Mouse (Mus musculus): ENCODE measurements at regions not wholly inside any gene's neighbourhood (a gene's known extent, or its start where the extent isn't known, plus 50 kb on each side); places are given as distances from the start of the nearest gene placed in this dataset.
"Not testable (repeated sequence)": the region's sequence is repeated elsewhere in the genome, so short reads cannot be mapped to it uniquely, and the experiment has no call there.

GRCm38 (mm10) chr13:70233896-70234799 lies 403.3 kb downstream of the Ice1 start:
- H3K4me2 ChIP-seq (ENCODE audit: low read length), result peak overlapping the region; percentile 27; the same call in 1 of the 2 replicates
- no peaks in the 10 kb centered on the region for H3K27me3 ChIP-seq (ENCODE audit: control insufficient read depth, insufficient read depth, low read length)
- 25% methylated on average over 22 of the region's 22 CpGs for WGBS
- no peak overlapping the region for H3K9ac ChIP-seq (replicated peaks; ENCODE audit: low read length)
- H3K4me3 ChIP-seq (replicated peaks; ENCODE audit: low read depth, low read length), result no peak overlapping the region
- ATAC-seq (ENCODE audit: low FRiP score, low TSS enrichment), result peak; percentile 81
- H3K9me3 ChIP-seq (ENCODE audit: control insufficient read depth, low read length), result no peaks in the 10 kb centered on the region
- H3K36me3 ChIP-seq (ENCODE audit: control insufficient read depth, insufficient read depth, low read length), result no peaks in the 10 kb centered on the region
- DNase-seq, result peak; percentile 89
- no peak overlapping the region for H3K27ac ChIP-seq (replicated peaks; ENCODE audit: low read depth, low read length)
- 0 out of 2 replicates have a peak, but pooled peaks cover 7% of the 10 kb centered on the region for H3K4me1 ChIP-seq (ENCODE audit: control insufficient read depth, insufficient read depth, low read length)

DNA sequence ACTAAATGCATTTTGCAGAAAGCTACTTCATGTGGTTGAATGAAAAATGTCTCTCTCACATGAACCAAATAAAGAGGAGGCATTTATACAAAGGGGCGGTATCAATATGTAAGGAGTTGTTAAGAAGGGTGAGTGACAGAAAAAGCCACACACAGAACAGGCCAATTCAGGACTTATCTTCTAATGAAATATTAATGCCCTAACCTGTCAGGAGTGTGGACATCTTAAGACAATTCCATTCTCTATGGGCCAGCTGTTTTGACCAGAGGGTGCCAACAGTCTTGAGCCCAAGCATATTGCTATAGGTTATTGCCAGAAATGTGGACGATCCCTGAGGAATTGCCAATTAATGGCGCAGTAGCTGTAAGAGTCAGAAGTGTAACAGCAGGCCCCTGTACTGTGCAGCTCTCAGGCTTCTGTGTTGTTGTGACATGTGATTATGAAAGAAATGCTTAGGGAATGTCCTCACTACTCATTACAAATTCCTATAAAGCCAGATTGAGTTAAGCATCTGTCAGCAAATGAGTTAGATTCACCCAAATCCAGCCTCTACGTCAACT lies 393.8 kb downstream of the Ice1 start:
- no peak for ATAC-seq (ENCODE audit: low FRiP score, low TSS enrichment)

GRCm38 (mm10) chr13:70260003-70260496 lies 377.4 kb downstream of the Ice1 start:
- Histone ChIP-seq H3K4me2 (ENCODE audit: low read length) (peak overlapping the region; percentile 22), H3K4me3 (replicated peaks; ENCODE audit: low read depth, low read length) (no peak overlapping the region), H3K36me3 (ENCODE audit: control insufficient read depth, insufficient read depth, low read length) (no peaks in the 10 kb centered on the region), H3K9me3 (ENCODE audit: control insufficient read depth, low read length) (no peaks in the 10 kb centered on the region), H3K27me3 (ENCODE audit: control insufficient read depth, insufficient read depth, low read length) (no peaks in the 10 kb centered on the region), H3K4me1 (ENCODE audit: control insufficient read depth, insufficient read depth, low read length) (peaks cover 13% of the 10 kb centered on the region), H3K9ac (replicated peaks; ENCODE audit: low read length) (no peak overlapping the region), H3K27ac (replicated peaks; ENCODE audit: low read depth, low read length) (peak overlapping the region; percentile 4; the same call in 1 of the 2 replicates)
- ATAC-seq (ENCODE audit: low FRiP score, low TSS enrichment) (peak; percentile 55), DNase-seq (peak; percentile 82)
- WGBS, result 17% methylated on average over 12 of the region's 12 CpGs

More for the DNA sequence above, 393.8 kb downstream of the Ice1 start:
- H3K4me3 ChIP-seq (replicated peaks; ENCODE audit: low read depth, low read length), result no peak overlapping the region
- WGBS, result 63% methylated on average over 4 of the region's 4 CpGs
- DNase-seq, result peak; percentile 26
- no peaks in the 10 kb centered on the region for H3K27me3 ChIP-seq (ENCODE audit: control insufficient read depth, insufficient read depth, low read length)
- no peak overlapping the region for H3K27ac ChIP-seq (replicated peaks; ENCODE audit: low read depth, low read length)
- no peaks in the 10 kb centered on the region for H3K4me1 ChIP-seq (ENCODE audit: control insufficient read depth, insufficient read depth, low read length)
- no peaks in the 10 kb centered on the region for H3K36me3 ChIP-seq (ENCODE audit: control insufficient read depth, insufficient read depth, low read length)
- no peaks in the 10 kb centered on the region for H3K9me3 ChIP-seq (ENCODE audit: control insufficient read depth, low read length)
- no peak overlapping the region for H3K9ac ChIP-seq (replicated peaks; ENCODE audit: low read length)
- no peak overlapping the region for H3K4me2 ChIP-seq (ENCODE audit: low read length)

DNA sequence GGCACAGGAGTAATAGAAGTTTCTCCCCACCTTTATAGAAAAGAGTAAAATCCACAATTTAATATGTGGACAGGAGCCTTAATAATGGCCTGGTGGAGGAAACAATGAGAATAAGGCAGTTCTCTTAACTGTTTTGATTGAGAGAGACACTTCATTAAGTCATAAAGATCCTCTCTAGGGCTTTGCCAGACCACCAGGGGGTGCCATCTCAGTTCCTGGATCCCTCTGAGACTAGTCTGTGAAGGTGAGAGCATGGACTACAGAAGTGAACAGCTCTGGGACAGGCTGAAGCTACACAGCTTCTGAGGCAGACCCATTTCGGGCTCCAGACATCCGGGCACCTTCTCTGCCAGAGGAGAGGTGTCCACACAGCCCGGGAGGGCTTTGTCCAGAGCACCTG lies 373.8 kb downstream of the Ice1 start:
- no peaks in the 10 kb centered on the region for H3K27me3 ChIP-seq (ENCODE audit: control insufficient read depth, insufficient read depth, low read length)
- 85% methylated on average over 3 of the region's 3 CpGs for WGBS
- no peak overlapping the region for H3K4me3 ChIP-seq (replicated peaks; ENCODE audit: low read depth, low read length)
- no peak overlapping the region for H3K27ac ChIP-seq (replicated peaks; ENCODE audit: low read depth, low read length)
- peaks cover 13% of the 10 kb centered on the region for H3K4me1 ChIP-seq (ENCODE audit: control insufficient read depth, insufficient read depth, low read length)
- H3K36me3 ChIP-seq (ENCODE audit: control insufficient read depth, insufficient read depth, low read length), result no peaks in the 10 kb centered on the region
- ATAC-seq (ENCODE audit: low FRiP score, low TSS enrichment), result no peak
- H3K9ac ChIP-seq (replicated peaks; ENCODE audit: low read length), result no peak overlapping the region
- no peak for DNase-seq
- H3K9me3 ChIP-seq (ENCODE audit: control insufficient read depth, low read length), result no peaks in the 10 kb centered on the region
- no peak overlapping the region for H3K4me2 ChIP-seq (ENCODE audit: low read length)

DNA sequence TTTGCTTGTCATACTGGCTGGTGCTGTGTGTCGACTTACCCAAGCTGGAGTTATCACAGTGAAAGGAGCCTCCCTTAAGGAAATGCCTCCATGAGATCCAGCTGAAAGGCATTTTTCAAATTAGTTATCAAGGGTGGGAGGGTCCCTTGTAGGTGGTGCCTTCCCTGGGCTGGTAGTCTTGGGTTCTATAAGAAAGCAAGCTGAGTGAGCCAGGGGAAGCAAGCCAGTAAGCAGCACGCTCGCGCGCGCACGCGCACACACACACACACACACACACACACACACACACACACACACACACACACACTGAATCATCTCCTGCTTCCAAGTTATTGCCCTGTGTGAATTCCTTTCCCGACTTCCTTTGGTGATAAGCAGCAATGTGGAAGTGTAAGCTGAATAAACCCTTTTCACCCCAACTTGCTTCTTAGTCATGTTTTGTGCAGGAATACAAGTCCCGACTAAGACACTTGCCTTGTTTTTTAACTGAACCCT lies 360.5 kb downstream of the Ice1 start:
- not testable (repeated sequence) for H3K27ac ChIP-seq (replicated peaks; ENCODE audit: low read depth, low read length); H3K4me2 ChIP-seq (ENCODE audit: low read length); H3K36me3 ChIP-seq (ENCODE audit: control insufficient read depth, insufficient read depth, low read length); H3K9ac ChIP-seq (replicated peaks; ENCODE audit: low read length); H3K4me1 ChIP-seq (ENCODE audit: control insufficient read depth, insufficient read depth, low read length); H3K9me3 ChIP-seq (ENCODE audit: control insufficient read depth, low read length); H3K4me3 ChIP-seq (replicated peaks; ENCODE audit: low read depth, low read length); ATAC-seq (ENCODE audit: low FRiP score, low TSS enrichment); H3K27me3 ChIP-seq (ENCODE audit: control insufficient read depth, insufficient read depth, low read length); DNase-seq
- WGBS, result 89% methylated on average over 10 of the region's 10 CpGs

- WGBS, result 79% methylated on average over 13 of the region's 13 CpGs
- peak; percentile 24 for DNase-seq
- 0 out of 2 replicates have a peak overlapping the region, but pooled peaks have one; percentile 8 for H3K27ac ChIP-seq (replicated peaks; ENCODE audit: low read depth, low read length)
- H3K4me3 ChIP-seq (replicated peaks; ENCODE audit: low read depth, low read length), result no peak overlapping the region
- H3K4me1 ChIP-seq (ENCODE audit: control insufficient read depth, insufficient read depth, low read length), result peaks cover 5% of the 10 kb centered on the region
- no peaks in the 10 kb centered on the region for H3K27me3 ChIP-seq (ENCODE audit: control insufficient read depth, insufficient read depth, low read length)
- no peak overlapping the region for H3K9ac ChIP-seq (replicated peaks; ENCODE audit: low read length)
- H3K9me3 ChIP-seq (ENCODE audit: control insufficient read depth, low read length), result no peaks in the 10 kb centered on the region
- no peak for ATAC-seq (ENCODE audit: low FRiP score, low TSS enrichment)
- H3K4me2 ChIP-seq (ENCODE audit: low read length), result no peak overlapping the region
- H3K36me3 ChIP-seq (ENCODE audit: control insufficient read depth, insufficient read depth, low read length), result no peaks in the 10 kb centered on the region
These were observed 359.5 kb downstream of the Ice1 start for GRCm38 (mm10) chr13:70277667-70278591.

DNA sequence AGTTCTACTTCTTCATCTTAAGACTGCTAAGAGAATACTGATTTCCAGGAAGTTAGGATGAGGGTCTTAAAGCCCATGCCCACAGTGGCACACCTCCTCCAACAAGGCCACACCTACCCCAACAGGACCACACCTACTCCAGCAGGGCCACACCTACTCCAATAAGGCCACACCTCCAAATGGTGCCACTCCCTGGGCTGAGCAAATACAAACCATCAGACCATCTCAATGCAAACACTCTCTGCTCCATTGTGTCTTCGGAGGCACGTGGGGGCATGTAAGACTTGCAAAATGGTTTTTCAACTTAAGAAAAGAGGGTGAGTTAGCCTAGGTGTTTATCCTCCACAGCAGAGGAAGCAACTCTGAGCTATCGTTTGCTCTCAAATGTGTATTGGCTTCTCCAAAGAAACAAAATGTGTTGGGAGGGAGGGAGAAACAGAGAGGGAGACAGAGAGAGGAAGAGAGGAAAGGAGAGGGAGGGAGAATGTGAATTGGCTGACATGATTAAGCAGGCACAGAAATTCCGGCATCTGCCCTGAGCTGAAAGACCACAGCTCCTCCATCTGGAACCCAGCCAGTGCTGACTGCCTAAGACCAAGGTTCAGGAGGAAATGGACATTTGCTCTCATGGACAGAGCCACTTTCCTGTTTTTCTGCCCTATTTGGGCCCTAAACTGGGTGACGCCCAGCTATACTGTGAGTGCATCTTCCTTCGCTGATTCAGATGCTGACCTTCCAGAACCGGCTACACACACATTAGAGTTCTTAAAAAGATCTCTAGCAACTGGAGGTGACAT lies 356.2 kb downstream of the Ice1 start:
- Histone ChIP-seq H3K27ac (replicated peaks; ENCODE audit: low read depth, low read length) (no peak overlapping the region), H3K9me3 (ENCODE audit: control insufficient read depth, low read length) (no peaks in the 10 kb centered on the region), H3K4me3 (replicated peaks; ENCODE audit: low read depth, low read length) (no peak overlapping the region), H3K4me1 (ENCODE audit: control insufficient read depth, insufficient read depth, low read length) (peaks cover 9% of the 10 kb centered on the region), H3K9ac (replicated peaks; ENCODE audit: low read length) (no peak overlapping the region), H3K36me3 (ENCODE audit: control insufficient read depth, insufficient read depth, low read length) (no peaks in the 10 kb centered on the region), H3K4me2 (ENCODE audit: low read length) (no peak overlapping the region), H3K27me3 (ENCODE audit: control insufficient read depth, insufficient read depth, low read length) (no peaks in the 10 kb centered on the region)
- no peak for ATAC-seq (ENCODE audit: low FRiP score, low TSS enrichment)
- DNase-seq, result no peak
- WGBS, result 87% methylated on average over 7 of the region's 7 CpGs

Measured in midbrain, embryonic 14.5 days (tissue).